Mouse (Mus musculus) neural tube, postnatal 0 days (tissue): ENCODE data around the gene Pacsin2. TPM values are rescaled to one million over a fixed set of nuclear protein-coding genes. Genes with fewer than 3 reads are reported as not detected.

Experiments used
- polyA plus RNA-seq: library from polyadenylated mRNA; unstranded; fragments of >200 nt; fragmentation: Nextera tagmentation; extraction: Ambion mirVana; gene quantifications from 2 replicates; pipeline ENCODE4 v1.2.1, GENCODE M21; 2015

The Pacsin2 gene
- 19.5 and 23.9 TPM in 2 replicates for polyA plus RNA-seq

DNA sequence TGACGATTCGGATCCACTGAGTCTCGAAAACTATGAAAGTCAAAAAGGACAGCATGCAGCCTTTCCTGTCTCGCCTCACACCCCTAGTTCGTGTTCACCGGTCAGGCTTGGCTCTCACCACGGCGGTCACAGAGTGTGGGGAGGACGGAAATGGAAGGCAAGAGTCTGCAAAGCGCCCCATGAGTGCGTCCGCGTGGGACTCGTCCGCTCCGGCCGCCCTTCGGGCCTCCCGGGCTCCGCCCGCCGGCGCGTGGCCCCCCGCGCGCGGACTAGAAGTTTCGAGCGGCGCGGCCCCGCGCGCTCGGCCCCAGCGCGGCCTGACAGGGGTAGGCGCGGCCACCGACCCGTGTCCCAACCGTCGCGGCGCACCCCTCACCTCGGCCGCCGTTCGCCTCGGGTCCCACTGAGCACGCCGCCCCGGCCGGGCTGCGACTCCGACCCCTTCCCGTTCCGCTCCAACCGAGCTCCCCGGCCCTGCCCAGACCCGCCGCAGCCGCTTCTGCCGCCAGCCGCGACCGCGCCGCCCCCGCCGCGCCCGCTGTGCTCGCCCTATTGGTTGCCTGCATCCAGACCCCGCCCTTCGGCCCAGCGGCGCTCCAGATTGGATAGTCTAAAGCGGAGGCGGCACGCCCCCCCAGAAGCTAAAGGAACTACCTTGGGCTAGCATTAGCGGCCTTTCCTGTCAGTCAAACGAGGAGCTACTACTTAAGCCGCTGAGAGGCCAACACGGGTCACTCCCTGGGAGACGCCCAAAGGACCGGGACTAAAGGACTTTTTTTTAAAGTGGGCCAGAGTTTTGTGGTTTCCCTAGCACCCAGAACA lies at the start of gene Pacsin2:
TSS of gene Pacsin2 (minus strand) at position 524 of the 822 bp plus-strand sequence.

DNA sequence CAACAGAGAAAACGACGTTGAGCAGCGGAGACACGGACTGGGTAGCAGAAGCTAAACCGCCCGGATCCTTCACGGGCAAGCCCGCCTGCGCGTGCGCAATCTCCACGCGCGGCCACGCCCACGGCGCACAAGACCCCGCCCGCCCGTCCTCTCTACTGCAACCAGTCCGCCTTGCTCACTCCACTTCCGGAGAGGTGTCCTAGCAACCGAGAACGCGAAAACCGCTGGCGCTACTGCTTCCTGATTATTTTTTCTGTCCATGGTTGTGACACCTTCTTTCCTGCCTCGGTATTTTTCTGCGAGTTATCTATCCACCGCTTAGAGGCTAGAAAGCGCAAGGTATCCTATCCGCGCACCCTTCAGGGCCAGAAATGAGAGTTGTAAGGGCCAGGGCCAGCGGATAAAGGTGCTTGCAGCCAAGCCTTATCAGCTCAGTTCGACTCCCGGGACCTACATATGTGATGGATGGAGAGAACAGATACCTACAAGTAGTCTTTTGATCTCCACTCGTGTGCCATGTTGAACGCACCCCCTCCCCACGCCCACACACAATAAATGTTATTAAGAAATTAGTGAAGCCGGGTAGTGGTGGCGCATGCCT lies 46.5 kb upstream of the Pacsin2 start, which contains the start of gene Ttll1:
TSS of gene Ttll1 (minus strand) at position 89 of the 601 bp plus-strand sequence.

DNA sequence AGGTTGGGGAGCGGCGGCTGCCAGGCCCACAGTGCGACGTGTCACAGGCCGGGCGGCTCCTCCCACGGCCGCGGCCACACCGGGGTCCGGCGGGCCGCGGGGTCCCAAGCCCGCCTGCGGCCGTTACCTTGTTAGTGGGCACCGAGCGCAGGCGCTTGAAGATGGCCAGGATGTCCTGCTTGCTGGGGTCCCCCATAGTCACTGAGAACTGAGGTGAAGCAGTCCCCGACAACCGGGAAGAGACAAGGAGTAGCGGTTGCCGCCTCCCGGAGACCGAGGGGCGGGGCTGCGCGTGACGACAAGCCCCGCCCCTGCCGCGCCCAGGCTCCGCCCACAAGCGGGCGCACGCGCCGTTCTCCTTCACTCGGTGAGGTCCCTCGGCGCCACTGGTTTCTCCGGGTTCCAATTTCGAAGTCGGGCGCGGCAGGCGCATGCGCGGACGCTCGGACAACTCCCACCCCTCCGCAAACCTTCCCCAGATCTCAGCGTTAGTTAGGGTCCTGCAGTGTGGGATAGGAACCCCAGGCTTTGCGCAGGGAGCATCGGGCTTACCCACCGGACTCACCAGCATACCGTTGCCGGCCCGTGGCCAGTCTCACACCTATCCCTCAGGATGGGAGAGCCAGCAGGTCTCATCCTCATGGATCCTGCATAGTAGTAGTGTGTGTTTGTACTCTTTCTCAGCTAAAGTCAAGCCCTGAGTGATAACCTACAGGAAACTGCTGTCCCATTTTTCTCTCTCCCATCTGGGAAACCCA lies 114.3 kb downstream of the Pacsin2 start, which contains the start of gene Arfgap3:
TSS of gene Arfgap3 (minus strand) at position 294 of the 758 bp plus-strand sequence.

Other genes starting within 250 kb of the Pacsin2 start
- gene A4galt, start 212.8 kb downstream of the Pacsin2 start, polyA plus RNA-seq = 6.3 and 8.6 TPM in 2 replicates
- 32.4 and 37.1 TPM in 2 replicates for gene Arfgap3, start 114.4 kb downstream of the Pacsin2 start, polyA plus RNA-seq
- gene Ttll1, start 46.3 kb upstream of the Pacsin2 start, polyA plus RNA-seq = 83.1 and 84.7 TPM in 2 replicates
- gene Bik, start 62.3 kb upstream of the Pacsin2 start, polyA plus RNA-seq = 0.34 and 0.75 TPM in 2 replicates
- 19.4 and 23.9 TPM in 2 replicates for gene Tspo, start 99.0 kb upstream of the Pacsin2 start, polyA plus RNA-seq
- gene Mcat, start 99.2 kb upstream of the Pacsin2 start, polyA plus RNA-seq = 33.7 and 34.4 TPM in 2 replicates
- gene Ttll12, start 130.6 kb upstream of the Pacsin2 start, polyA plus RNA-seq = 28.6 and 32.9 TPM in 2 replicates